Mouse (Mus musculus) ES-CJ7 (cell line): Measurements from ENCODE around the gene Dffa.

Experiments
- DNase-seq: peaks from one replicate; pipeline ENCODE4 v3.0.0; 2011; ENCODE audit warnings: low read depth, low spot score

The Dffa gene

DNA sequence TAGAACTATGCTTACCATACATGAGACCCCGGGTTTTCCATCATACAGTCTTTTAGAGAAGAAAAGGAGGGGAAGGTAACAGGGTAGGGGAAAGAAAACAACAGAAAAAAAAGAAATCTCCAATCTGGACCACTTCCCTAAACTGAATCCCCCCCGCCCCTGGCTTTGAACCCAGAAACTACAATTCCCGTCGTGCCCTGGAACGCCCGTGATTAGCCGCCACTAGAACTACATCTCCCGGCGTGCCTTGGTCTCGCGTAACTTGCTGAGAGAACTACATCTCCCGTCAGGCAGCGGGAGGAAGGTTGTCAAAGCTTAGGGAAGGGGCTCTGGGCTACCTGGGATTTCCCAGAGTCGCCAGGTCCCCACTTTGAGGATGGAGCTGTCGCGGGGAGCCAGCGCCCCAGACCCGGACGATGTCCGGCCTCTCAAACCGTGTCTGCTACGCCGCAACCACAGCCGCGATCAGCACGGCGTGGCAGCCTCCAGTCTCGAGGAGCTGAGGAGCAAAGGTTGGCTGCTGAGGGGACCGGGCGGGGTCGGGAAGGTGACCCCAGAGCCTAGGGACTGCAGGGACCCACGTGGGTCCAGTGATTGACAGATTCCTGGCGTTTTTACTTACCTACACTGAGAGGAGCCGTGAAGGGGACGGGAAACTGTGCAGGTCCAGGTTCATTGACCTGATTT is at the start of gene Dffa:
Gene Dffa, plus strand, starts transcription at position 272 of the 687 bp plus-strand sequence.
- peak; percentile 93 for DNase-seq

DNA sequence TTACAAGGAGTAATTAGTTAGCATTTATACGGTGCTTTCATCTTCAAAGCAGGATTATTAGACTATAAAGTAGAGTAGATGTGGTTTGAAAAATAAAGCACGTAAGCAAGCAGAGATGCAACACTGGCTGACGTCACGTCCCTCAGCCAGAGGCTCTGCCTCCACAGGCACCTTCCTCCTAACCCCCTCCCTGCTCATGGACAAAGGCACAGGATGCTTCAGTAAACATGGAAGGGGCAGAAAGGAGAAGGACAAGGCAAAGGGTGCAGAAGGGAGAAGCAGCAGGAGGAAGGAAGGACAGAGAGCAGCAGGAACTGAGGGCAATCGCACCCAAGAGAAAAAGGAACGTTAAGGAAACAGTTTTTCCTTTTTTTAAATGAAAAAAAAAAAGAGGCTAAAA is 48.1 kb upstream of the Dffa start:
- no peak for DNase-seq

GRCm38 (mm10) chr4:149056957-149057356 is 47.0 kb upstream of the Dffa start:
- DNase-seq = no peak

DNA sequence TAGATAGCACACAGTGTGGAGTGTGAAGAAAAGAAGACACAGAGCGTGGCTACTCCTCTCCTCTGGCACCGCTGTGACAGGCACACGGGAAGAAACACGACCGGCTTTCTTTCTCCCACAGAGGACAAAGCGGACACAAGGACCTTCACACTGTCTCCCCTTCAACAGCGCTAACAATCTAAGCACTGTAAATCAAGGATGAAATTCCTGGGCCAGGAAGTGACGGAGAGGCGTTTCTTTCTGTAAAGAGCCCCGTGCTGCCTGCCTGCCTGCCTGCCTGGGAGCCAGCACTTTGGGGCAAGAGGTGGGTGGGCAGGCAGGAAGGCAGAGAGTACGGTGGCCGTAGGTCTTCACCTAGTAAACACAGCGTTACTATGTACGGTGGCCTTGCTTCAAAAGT is 46.5 kb upstream of the Dffa start:
- DNase-seq = no peak

DNA sequence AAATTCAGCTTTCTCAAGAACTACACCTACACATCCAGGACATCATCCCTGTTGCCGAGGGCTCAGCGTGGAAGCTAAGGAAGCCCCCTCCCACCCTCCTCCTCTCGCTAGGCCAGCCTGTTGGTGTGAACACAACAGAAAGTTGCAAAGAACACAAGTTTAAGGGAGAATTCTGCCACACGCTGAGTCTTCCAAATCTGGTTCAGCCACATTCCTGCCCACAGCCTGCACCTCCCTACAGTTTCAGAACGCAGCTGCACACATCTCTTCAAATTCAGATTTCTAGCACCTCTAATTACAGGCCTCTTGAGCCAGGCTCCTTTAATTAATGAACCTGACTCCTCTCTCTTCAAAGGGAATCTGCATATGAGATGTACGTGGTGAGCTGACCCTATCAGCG is 45.6 kb upstream of the Dffa start:
- DNase-seq = no peak

DNA sequence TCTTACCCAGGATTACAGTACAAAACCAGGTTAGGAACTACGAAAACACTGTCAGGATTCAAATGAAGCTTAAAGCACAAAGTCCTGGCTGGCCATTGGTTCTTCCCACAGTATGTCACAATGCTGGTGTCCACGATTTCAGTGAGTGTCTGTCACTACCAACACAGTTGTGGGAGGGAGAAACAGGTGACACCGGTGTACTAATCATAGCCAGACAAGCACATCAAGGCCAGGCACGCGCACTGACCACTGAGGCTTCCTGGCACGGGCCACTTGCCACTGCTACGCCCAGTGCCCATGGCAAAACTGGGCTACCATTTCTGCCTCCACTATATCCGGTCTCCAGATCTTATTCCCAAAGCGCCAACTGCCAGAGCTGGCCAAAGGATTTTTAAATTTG is 44.2 kb upstream of the Dffa start:
- DNase-seq = no peak

DNA sequence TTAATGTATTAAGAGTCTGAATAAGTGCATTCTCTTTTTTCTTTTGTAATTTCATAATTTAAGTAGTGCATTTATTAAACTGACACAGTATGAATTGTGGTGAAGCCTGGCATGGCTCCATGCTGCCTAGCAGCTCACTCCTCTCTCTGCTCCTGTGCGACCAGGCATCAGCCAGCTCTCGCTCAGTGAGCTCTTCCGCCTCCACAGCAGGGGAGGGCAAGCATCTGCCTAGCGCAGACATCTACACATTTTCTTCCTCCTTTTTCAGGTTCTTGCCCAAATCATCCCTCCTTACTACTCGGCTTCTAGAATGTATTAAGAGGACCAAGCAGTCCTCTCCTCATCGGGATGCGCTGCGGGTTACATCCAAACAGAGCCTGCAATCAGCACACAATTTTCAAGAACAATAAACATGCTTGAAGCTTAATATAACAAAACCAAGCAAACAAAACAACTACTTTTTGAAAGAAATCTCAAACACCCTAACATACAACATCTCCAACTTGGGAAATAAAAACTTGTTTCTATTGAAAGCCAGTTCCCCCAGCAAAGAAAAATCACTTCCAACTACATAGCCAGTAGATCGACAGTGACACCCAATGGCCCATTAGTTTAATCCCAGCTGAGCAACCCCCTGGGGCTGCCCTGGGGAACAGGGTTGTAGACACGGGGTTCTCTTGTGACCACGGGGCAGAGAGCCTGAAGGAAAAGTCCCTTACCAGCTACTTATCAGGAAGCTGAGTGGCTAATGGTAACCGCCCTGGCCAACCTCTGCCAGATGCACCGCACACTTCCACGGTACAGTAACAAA is 43.1 kb upstream of the Dffa start:
- no peak for DNase-seq

DNA sequence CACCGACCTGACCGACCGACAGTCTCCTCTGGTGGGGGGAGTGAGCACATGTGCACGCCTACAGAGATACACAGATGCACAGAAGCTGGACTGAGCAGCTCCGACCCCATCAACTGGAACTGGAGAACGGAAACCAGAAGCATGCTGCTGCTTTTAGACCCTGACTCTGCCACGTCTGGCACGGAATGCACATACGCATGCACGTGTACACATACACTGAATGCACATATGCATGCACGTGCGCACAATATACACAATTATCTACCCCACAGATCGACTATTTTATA is 42.6 kb upstream of the Dffa start:
- DNase-seq = no peak

- no peak for DNase-seq
These were observed 41.3 kb upstream of the Dffa start for GRCm38 (mm10) chr4:149062406-149063318.

DNA sequence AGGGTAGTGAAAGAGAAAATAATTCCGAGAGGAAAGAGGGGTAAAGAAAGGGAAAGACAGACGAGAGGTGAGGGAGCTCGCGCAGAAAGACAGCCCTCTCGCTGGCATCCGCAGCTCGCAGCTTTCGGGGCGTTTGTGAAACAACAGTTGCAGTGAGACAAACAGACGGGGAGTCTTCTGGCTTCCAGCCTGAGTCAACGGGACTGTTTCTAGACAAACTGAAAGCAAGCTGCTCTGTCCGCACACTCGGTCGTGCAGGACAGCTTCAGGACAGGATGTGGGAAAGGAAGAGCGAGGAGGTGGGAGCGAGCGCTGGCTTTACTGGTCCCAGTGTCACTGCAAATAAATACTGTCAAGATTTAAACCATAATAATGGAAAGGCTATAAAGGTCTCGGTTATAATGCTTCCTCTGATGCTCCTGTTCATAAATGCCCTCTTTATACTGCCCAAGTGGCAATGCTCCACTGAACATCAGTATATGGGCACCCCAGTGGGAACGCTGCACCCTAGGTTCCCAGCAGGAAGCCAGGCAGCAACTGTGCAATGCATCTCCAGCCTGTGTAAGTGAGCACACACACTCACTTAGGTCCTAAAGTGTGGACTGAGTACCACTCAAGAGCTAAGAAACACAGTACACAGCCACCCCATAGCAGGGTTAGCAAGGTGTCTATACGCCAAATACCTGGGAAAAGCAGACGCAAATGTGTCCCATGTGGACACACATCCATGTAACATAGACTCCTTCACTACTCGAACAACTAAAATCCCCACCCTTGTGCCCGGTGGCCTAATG is 39.7 kb upstream of the Dffa start:
- no peak for DNase-seq

DNA sequence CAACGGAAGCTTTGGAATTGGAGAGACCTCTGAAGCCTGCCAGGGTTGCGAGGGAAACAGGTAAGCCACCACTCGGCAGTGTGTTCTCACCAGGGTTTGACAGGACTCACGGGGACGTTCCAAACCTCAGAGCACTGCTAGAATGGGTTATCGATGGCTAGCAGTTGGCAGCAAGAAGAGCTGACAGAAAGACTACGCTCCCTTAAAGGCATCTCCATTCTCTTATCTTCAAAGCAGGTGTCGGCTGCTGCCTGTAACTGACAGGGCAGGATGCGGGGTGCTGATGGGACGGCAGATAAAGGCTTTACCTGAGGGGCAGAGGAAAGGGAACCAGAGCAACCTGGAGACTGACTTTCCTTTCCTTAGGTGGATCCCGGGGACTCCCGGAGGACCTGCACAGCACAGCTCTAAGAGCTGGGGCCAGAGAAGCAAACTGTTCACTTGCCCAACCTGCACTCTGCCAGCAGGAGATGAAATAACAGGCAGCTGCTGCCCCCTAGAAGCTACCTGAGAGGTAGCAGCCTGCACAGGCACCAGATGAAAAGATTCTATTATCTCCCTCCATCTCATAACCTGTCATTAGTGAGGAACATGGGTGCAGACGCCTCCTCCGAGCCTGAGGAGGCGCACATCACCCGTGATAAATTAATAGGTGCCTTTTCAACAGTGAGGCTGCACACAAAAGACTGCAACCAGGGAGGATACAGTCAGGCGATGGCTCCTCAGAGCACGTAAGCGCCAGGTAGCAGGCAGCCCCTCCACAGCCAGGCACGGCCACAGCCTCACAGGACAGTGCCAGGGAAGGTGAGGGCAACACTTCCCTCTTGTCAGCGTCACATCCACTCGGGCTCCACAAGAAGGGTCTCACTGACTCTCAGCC is 37.0 kb upstream of the Dffa start:
- peak; percentile 55 for DNase-seq

- DNase-seq = no peak
These were observed 28.9 kb upstream of the Dffa start for GRCm38 (mm10) chr4:149075073-149075472.

DNA sequence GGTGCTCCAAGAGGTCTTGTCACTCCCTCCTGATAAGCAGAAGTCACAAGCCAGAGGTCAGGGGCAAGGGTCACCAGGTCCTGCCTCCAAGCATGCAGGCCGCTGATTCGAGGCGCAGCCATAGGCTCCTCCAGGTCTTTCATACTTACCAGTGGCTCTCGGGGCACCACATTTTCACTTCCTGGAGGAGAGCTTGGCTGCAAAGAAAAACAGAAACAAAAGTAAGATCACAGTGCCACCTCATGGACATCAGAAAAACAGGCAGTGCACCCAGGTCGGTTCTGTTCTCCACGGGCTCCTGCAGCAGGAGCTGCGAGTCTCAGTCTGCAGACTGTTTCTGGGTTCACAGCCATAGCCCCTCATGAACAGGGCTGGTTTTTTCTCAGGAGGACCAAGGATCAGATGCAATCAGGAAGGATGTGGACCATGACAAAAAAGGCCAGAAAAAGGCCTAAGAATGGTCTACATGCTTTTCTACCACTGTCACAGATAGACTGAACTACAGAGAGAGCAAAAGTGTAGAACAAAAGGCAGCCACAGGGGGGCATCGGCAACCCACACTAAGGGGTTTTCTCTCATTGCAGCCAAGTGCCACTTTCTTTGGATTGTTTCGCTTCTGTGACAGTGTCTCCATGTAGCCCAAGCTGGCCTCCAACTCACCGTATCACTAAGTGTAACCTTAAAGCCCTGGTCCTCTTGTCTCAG is 27.9 kb upstream of the Dffa start:
- DNase-seq = peak; percentile 78

DNA sequence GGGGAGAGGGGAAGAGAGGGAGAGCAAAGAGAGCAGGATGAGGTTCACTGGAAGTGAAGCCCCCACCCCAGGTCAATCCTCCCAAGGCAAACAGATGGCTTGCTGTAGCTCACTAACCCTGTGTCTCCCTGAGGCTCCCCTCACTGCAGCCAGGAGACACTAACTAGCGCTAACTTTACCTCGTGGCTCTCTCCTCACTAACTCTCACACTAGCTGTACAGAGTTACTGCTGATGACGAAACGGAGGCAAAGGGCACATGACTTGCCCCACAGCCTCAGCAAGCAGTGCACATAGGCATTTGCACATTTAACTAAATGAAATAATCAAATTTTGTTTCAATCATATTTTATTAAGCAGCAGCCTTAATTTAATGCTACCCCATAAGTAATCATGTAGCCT is 25.7 kb upstream of the Dffa start:
- no peak for DNase-seq

GRCm38 (mm10) chr4:149079629-149080028 is 24.3 kb upstream of the Dffa start:
- DNase-seq = no peak

DNA sequence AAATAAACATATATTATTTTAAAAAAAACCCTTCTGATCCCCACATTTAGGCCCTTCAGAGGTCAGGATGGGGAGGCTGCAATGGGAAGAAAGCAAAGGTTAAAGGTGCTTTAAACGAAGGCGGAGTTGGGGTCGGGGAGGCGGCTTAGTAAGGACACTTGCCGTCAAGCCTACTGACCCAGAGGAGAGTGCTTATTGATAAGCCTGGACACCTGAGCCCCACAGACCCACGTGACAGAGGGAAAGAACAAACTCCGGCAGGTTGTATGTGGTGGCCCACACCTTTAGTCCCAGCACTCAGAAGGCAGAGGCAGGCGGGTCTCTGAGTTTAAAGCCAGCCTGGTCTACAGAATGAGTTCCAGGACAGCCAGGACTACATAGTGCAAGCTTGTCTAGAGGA is 23.8 kb upstream of the Dffa start:
- DNase-seq = no peak

- DNase-seq = no peak
These were observed 22.4 kb upstream of the Dffa start for GRCm38 (mm10) chr4:149081528-149081927.

- no peak for DNase-seq
These were observed 18.6 kb upstream of the Dffa start for GRCm38 (mm10) chr4:149085381-149085780.

GRCm38 (mm10) chr4:149091364-149091763 is 12.6 kb upstream of the Dffa start:
- no peak for DNase-seq

DNA sequence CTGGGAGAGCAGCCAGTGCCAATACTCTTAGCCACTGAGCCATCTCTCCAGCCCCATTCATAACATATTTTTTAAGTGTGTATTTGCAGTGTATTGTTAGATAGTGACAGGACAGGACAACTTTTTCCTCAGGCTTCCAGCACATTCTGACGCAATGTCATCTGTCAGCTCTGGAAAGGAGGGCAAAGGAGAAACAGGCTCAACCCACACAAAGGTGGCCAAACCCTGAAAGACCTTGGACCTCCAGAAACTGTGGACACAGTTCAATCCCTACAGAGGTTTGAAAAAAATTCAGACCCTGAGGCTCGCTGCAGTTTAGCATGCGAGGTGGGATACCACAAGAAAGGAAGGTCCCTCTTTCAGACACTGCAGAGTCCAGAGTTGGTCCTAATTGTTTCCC is 6.0 kb upstream of the Dffa start:
- DNase-seq = no peak
